Mouse (Mus musculus) CH12.LX (cell line): Measurements from ENCODE around the gene Ror2. TPM values are rescaled to one million over a fixed set of nuclear protein-coding genes. Genes with fewer than 3 reads are reported as not detected.

ENCODE experiments used
- DNase-seq: peaks from one replicate; pipeline ENCODE4 v3.0.0-alpha.2; 2013; ENCODE audit errors: extremely low read depth
- H3K27ac ChIP-seq: 2 replicates; pipeline ENCODE4 v1.5.1; 2012; ENCODE audit warnings: low read depth, mild to moderate bottlenecking, control low read depth, moderate library complexity; ENCODE audit not compliant: insufficient read depth
- H3K27me3 ChIP-seq: replicated peaks from 2 replicates; pipeline ENCODE3; 2012; ENCODE audit warnings: inconsistent platforms
- H3K36me3 ChIP-seq, 2 experiments: replicated peaks in 1 of 2; 2 replicates each; pipeline versions ENCODE3 to v1.6.1; 2012; ENCODE audit warnings: inconsistent platforms in 1 of 2, low read length in 1 of 2, mild to moderate bottlenecking in 1 of 2, mixed read lengths in 1 of 2, moderate library complexity in 1 of 2; ENCODE audit not compliant: control insufficient read depth in 1 of 2, insufficient read depth in 1 of 2
- H3K4me1 ChIP-seq, 2 experiments: 2 replicates each; pipeline ENCODE4 v1.6.1; 2012; ENCODE audit warnings: inconsistent platforms in 1 of 2, moderate library complexity in 1 of 2; ENCODE audit not compliant: insufficient read depth in 2 of 2, control insufficient read depth in 1 of 2
- H3K4me2 ChIP-seq: 2 replicates; pipeline ENCODE4 v1.6.1; 2012; ENCODE audit warnings: low read depth, mild to moderate bottlenecking, control low read depth; ENCODE audit not compliant: poor library complexity, insufficient read depth, severe bottlenecking
- H3K4me3 ChIP-seq, 3 experiments: fragments of 150-350 bp in 1 of 3; sonication (generic) in 1 of 3; replicated peaks in 1 of 3; 2 replicates each; pipeline versions ENCODE3 to v1.5.1; 2011 to 2012; ENCODE audit warnings: low read depth in 2 of 3, low read length in 2 of 3, mild to moderate bottlenecking in 2 of 3, moderate library complexity in 2 of 3, control low read depth in 1 of 3, improper control_type of control experiment in 1 of 3, inconsistent platforms in 1 of 3, mixed read lengths in 1 of 3; ENCODE audit not compliant: poor library complexity in 1 of 3
- H3K79me2 ChIP-seq: replicated peaks from 2 replicates; pipeline ENCODE4 v1.6.1; 2012; ENCODE audit warnings: mild to moderate bottlenecking, moderate library complexity; ENCODE audit not compliant: control insufficient read depth, poor library complexity, insufficient read depth, severe bottlenecking; ENCODE audit errors: extremely low read depth
- H3K9ac ChIP-seq: 2 replicates; pipeline ENCODE4 v1.6.1; 2012; ENCODE audit warnings: low read depth, mild to moderate bottlenecking, control low read depth, moderate library complexity; ENCODE audit not compliant: insufficient read depth
- H3K9me3 ChIP-seq: replicated peaks from 2 replicates; pipeline ENCODE3; 2012; ENCODE audit warnings: low read length, inconsistent platforms, mixed read lengths
- E2F4 ChIP-seq: IDR thresholded peaks from 2 replicates; pipeline ENCODE4 v1.6.1; 2011; ENCODE audit warnings: low read depth, low read length, improper control_type of control experiment; ENCODE audit not compliant: insufficient replicate concordance
- GABPA ChIP-seq: IDR thresholded peaks from 2 replicates; pipeline ENCODE4 v1.6.1; 2012; ENCODE audit warnings: low read depth, low read length, improper control_type of control experiment, inconsistent platforms; ENCODE audit not compliant: insufficient replicate concordance
- HCFC1 ChIP-seq: IDR thresholded peaks from 2 replicates; pipeline ENCODE4 v1.6.1; 2012; ENCODE audit warnings: low read depth, mild to moderate bottlenecking, inconsistent platforms, low read length, improper control_type of control experiment
- JUND ChIP-seq: conservative IDR thresholded peaks from 2 replicates; pipeline ENCODE4 v1.6.1; 2011; ENCODE audit warnings: low read depth, low read length, improper control_type of control experiment
- MEF2A ChIP-seq: IDR thresholded peaks from 2 replicates; pipeline ENCODE4 v1.6.1; 2014; ENCODE audit warnings: low read depth, mild to moderate bottlenecking, inconsistent platforms, low read length, improper control_type of control experiment, borderline replicate concordance
- MXI1 ChIP-seq: IDR thresholded peaks from 2 replicates; pipeline ENCODE4 v1.6.1; 2011; ENCODE audit warnings: mild to moderate bottlenecking, low read depth, low read length, improper control_type of control experiment
- MYC ChIP-seq: IDR thresholded peaks from 2 replicates; pipeline ENCODE4 v1.6.1; 2011; ENCODE audit warnings: low read depth, mild to moderate bottlenecking, improper control_type of control experiment, low read length
- NRF1 ChIP-seq: IDR thresholded peaks from 2 replicates; pipeline ENCODE4 v1.6.1; 2014; ENCODE audit warnings: low read depth, mild to moderate bottlenecking, inconsistent platforms, low read length, improper control_type of control experiment, moderate library complexity
- PAX5 ChIP-seq: IDR thresholded peaks from 2 replicates; pipeline ENCODE4 v1.6.1; 2012; ENCODE audit warnings: low read length, inconsistent platforms, mixed read lengths
- POLR2A ChIP-seq: IDR thresholded peaks from 2 replicates; pipeline ENCODE4 v1.6.1; 2011; ENCODE audit warnings: low read depth, mild to moderate bottlenecking, improper control_type of control experiment, low read length
- POLR2AphosphoS2 ChIP-seq: IDR thresholded peaks from 2 replicates; pipeline ENCODE4 v1.6.1; 2011; ENCODE audit warnings: low read depth, low read length, improper control_type of control experiment
- RAD21 ChIP-seq: IDR thresholded peaks from 2 replicates; pipeline ENCODE4 v1.6.1; 2011; ENCODE audit warnings: low read depth, mild to moderate bottlenecking, low read length, improper control_type of control experiment, moderate library complexity
- TBP ChIP-seq: conservative IDR thresholded peaks from 2 replicates; pipeline ENCODE4 v1.6.1; 2011; ENCODE audit warnings: low read depth, low read length, improper control_type of control experiment
- USF2 ChIP-seq: conservative IDR thresholded peaks from 2 replicates; pipeline ENCODE4 v1.6.1; 2011; ENCODE audit warnings: low read depth, low read length, improper control_type of control experiment
- ZC3H11A ChIP-seq: IDR thresholded peaks from 2 replicates; pipeline ENCODE4 v1.6.1; 2012; ENCODE audit warnings: low read depth, mild to moderate bottlenecking, inconsistent platforms, low read length, improper control_type of control experiment
- ZMIZ1 ChIP-seq: IDR thresholded peaks from 2 replicates; pipeline ENCODE4 v1.6.1; 2012; ENCODE audit warnings: low read depth, mild to moderate bottlenecking, inconsistent platforms, low read length, improper control_type of control experiment
- dilution Hi-C: fragments of 300-500 bp; cut with MboI; formaldehyde crosslinking; loops from 2 replicates; pipeline ENCODE4 v1.14.3; 2020; ENCODE audit warnings: low sequenced_read_pairs; ENCODE audit not compliant: extremely low pct_unique_long_range_greater_than_20kb, extremely low pct_ligation_motif_present
- in situ Hi-C: fragments of 300-500 bp; cut with MboI; formaldehyde crosslinking; loops from 3 replicates; pipeline ENCODE4 v1.14.3; 2019; ENCODE audit warnings: low sequenced_read_pairs, low pct_ligation_motif_present, low pct_unique_long_range_greater_than_20kb, mixed read lengths
- polyA plus RNA-seq: library from polyadenylated mRNA; unstranded; fragments of >175 nt; gene quantifications from 2 replicates; pipeline ENCODE4 v1.2.1, GENCODE M21; 2012; ENCODE audit warnings: low read depth; ENCODE audit not compliant: insufficient read length
- total RNA-seq, 2 experiments: library from RNA; depleted of rRNA; stranded (reverse); fragments of 300-350 nt in 1 of 2; fragments of >200 nt in 1 of 2; gene quantifications; 2 replicates each; pipeline ENCODE4 v1.2.3; 2012 to 2014

Gene Ror2
- total and polyA plus RNA-seq, 3 experiments, result 0.13 to 0.63 (median 0.16) TPM

GRCm38 (mm10) chr13:53248586-53249401, 37.1 kb downstream of the Ror2 start:
- no peak for DNase-seq
- no peaks in the 10 kb centered on the region for H3K9me3 ChIP-seq
- H3K4me2 ChIP-seq, result no peak overlapping the region
- H3K27ac ChIP-seq, result no peak overlapping the region
- H3K4me1 ChIP-seq, result no peaks in the 10 kb centered on the region
- H3K36me3 ChIP-seq, result no peaks in the 10 kb centered on the region
- no peak overlapping the region for H3K9ac ChIP-seq
- no peak overlapping the region for H3K4me3 ChIP-seq
- H3K27me3 ChIP-seq, result no peaks in the 10 kb centered on the region
- TF ChIP-seq E2F4 (no peak), NRF1 (peak; percentile 41; the same call in 1 of the 2 replicates), MYC (no peak), TBP (no peak)
- in situ Hi-C loops, result no loop called here
- dilution Hi-C loops, result no loop called here
- no peaks in the 10 kb centered on the region for H3K79me2 ChIP-seq

- no peaks in the 10 kb centered on the region for H3K4me1 ChIP-seq
- H3K27ac ChIP-seq, result no peak overlapping the region
- no peak overlapping the region for H3K9ac ChIP-seq
- no peaks in the 10 kb centered on the region for H3K36me3 ChIP-seq
- no peak for TF ChIP-seq MEF2A
- TF ChIP-seq JUND, result no peak
- TF ChIP-seq NRF1, result no peak
- no peak for TF ChIP-seq MXI1
- TF ChIP-seq RAD21, result no peak
- TF ChIP-seq ZC3H11A, result no peak
- no peak for TF ChIP-seq POLR2A
- TF ChIP-seq USF2, result no peak
- TF ChIP-seq GABPA, result no peak
- no peak for TF ChIP-seq POLR2AphosphoS2
- no peak for TF ChIP-seq TBP
- no peak for TF ChIP-seq ZMIZ1
- no peak for TF ChIP-seq HCFC1
- no peak for TF ChIP-seq E2F4
- no peak for TF ChIP-seq PAX5
- TF ChIP-seq, all 38 proteins: peak for 0
- no peaks in the 10 kb centered on the region for H3K27me3 ChIP-seq
- H3K4me2 ChIP-seq, result no peak overlapping the region
- no peak for DNase-seq
- no peaks in the 10 kb centered on the region for H3K79me2 ChIP-seq
- in situ Hi-C loops (no loop called here), dilution Hi-C loops (no loop called here)
- no peak overlapping the region for H3K4me3 ChIP-seq
- no peaks in the 10 kb centered on the region for H3K9me3 ChIP-seq
Measured at GRCm38 (mm10) chr13:53248080-53248479, 37.8 kb downstream of the Ror2 start.
